Mouse (Mus musculus): ENCODE data around the gene Mutyh.

DNA sequence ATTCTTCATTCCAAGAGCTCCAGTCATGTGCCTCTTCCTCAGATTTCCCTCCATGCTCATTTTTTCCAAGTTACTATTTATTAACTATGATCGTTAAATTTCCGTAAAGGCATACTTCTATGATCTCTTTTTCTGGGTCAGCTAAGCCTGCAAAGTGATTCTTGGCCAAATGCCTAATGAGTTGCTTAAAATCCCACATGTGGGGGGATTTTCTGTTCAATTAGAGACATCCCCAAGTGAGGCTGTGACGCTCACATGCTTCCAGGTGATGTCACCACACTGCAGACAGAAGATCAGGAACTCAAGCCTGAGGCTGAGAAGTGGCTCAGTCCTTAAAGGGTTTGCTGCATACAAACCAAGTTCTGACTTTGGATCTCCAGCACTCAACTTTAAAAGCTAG, 42.4 kb downstream of the Mutyh start:
- no peak for TF ChIP-seq POLR2A (IDR thresholded peaks at IDR 0.05; ENCODE audit: low read depth, low read length)
- TF ChIP-seq CTCF (conservative IDR thresholded peaks at IDR 0.05; ENCODE audit: insufficient read depth, insufficient read length, low read depth, low read length): no peak

All from kidney, adult 2 months (tissue).